Mouse (Mus musculus) left cerebral cortex, adult 2 months (tissue): ENCODE measurements around the gene Lag3. TPM values are rescaled to one million over a fixed set of nuclear protein-coding genes. Genes with fewer than 3 reads are reported as not detected.

Experiments
- DNase-seq, 2 experiments: peaks; one replicate each; pipeline ENCODE4 v3.0.0; 2021 to 2022; ENCODE audit warnings: low spot score in 2 of 2, mixed read lengths in 1 of 2; ENCODE audit errors: extremely low spot score in 1 of 2
- H3K27ac ChIP-seq: fragments of 200-600 bp; 2 replicates; pipeline ENCODE4 v1.8.1; 2022
- H3K4me3 ChIP-seq: fragments of 200-600 bp; 2 replicates; pipeline ENCODE4 v1.8.1; 2022
- CTCF ChIP-seq: fragments of 200-600 bp; IDR thresholded peaks from 2 replicates; pipeline ENCODE4 v1.8.1; 2022; ENCODE audit warnings: antibody characterized with exemption, mild to moderate bottlenecking, moderate library complexity
- intact Hi-C: fragments of 180-260 bp; cut with DNase I; formaldehyde crosslinking; loops from one replicate; pipeline ENCODE4 v1.15.1; 2025
- total RNA-seq, 2 experiments: library from RNA; stranded (reverse); gene quantifications; 2 replicates each; pipeline ENCODE4 v1.2.3; 2021

Gene Lag3
- total RNA-seq, 2 experiments from 2014 or later = 2.1 to 3.1 TPM

GRCm38 (mm10) chr6:124854647-124855046, 56.9 kb downstream of the Lag3 start:
- intact Hi-C loops = loop anchor here (5.0 kb wide), 1 partner anchor 228 kb away; no protein-coding TSS in a partner anchor
- TF ChIP-seq CTCF = no peak

More at GRCm38 (mm10) chr6:124854647-124855046, 56.9 kb downstream of the Lag3 start:
- DNase-seq = no peak
- Histone ChIP-seq H3K27ac (no peak overlapping the region), H3K4me3 (no peak overlapping the region)

Other genes starting within 250 kb of the Lag3 start
- 10 to 100 TPM; 20.5 to 21.5 TPM for gene Lpcat3, start 248.7 kb downstream of the Lag3 start, total RNA-seq
- gene Emg1, start 199.5 kb downstream of the Lag3 start, total RNA-seq = 10 to 100 TPM; 47.4 to 50.9 TPM
- 100 to 1,000 TPM; 115 to 120 TPM for gene Phb2, start 199.4 kb downstream of the Lag3 start, total RNA-seq
- gene Ptpn6, start 173.0 kb downstream of the Lag3 start, total RNA-seq = 1 to 10 TPM; 3.3 to 4.0 TPM
- 100 to 1,000 TPM; 298 to 309 TPM for gene Grcc10, start 170.3 kb downstream of the Lag3 start, total RNA-seq
- gene Gm45234, start 155.7 kb downstream of the Lag3 start, total RNA-seq = not detected
- 100 to 1,000 TPM; 170 to 181 TPM for gene Atn1, start 155.2 kb downstream of the Lag3 start, total RNA-seq
- gene Eno2, start 142.0 kb downstream of the Lag3 start, total RNA-seq = 1,000 to 10,000 TPM; 1,064 to 1,067 TPM
- 1 to 10 TPM; 1.6 to 1.9 TPM for gene Lrrc23, start 132.0 kb downstream of the Lag3 start, total RNA-seq
- gene Spsb2, start 103.0 kb downstream of the Lag3 start, total RNA-seq = 1 to 10 TPM; 4.4 to 5.4 TPM
- 100 to 1,000 TPM; 734 to 769 TPM for gene Tpi1, start 97.4 kb downstream of the Lag3 start, total RNA-seq
- gene Usp5, start 82.2 kb downstream of the Lag3 start, total RNA-seq = 100 to 1,000 TPM; 184 to 190 TPM
- gene Cdca3, start 82.2 kb downstream of the Lag3 start, total RNA-seq = under 1 TPM; 0.63 to 0.66 TPM
- gene Gnb3, start 71.4 kb downstream of the Lag3 start, total RNA-seq = not detected
- 10 to 100 TPM; 29.1 to 33.1 TPM for gene P3h3, start 54.0 kb downstream of the Lag3 start, total RNA-seq
- gene Gpr162, start 47.7 kb downstream of the Lag3 start, total RNA-seq = 100 to 1,000 TPM; 231 to 248 TPM
- 1 to 10 TPM; 2.0 to 4.6 TPM for gene Cd4, start 23.5 kb downstream of the Lag3 start, total RNA-seq
- gene Ptms, start 8.4 kb upstream of the Lag3 start, total RNA-seq = 100 to 1,000 TPM; 845 to 926 TPM
- 100 to 1,000 TPM; 617 to 624 TPM for gene Mlf2, start 19.7 kb upstream of the Lag3 start, total RNA-seq
- 100 to 1,000 TPM; 148 to 156 TPM for gene Cops7a, start 53.8 kb upstream of the Lag3 start, total RNA-seq
- gene Pianp, start 85.0 kb upstream of the Lag3 start, total RNA-seq = 100 to 1,000 TPM; 176 to 191 TPM
- gene Zfp384, start 97.4 kb upstream of the Lag3 start, total RNA-seq = 10 to 100 TPM; 48.2 to 50.6 TPM
- gene Ing4, start 128.1 kb upstream of the Lag3 start, total RNA-seq = 10 to 100 TPM; 49.5 to 56.6 TPM
- gene Acrbp, start 138.0 kb upstream of the Lag3 start, total RNA-seq = 10 to 100 TPM; 12.2 to 18.4 TPM
- gene Lpar5, start 156.2 kb upstream of the Lag3 start, total RNA-seq = under 1 TPM; 0.50 to 0.68 TPM
- 100 to 1,000 TPM; 166 to 171 TPM for gene Chd4, start 184.3 kb upstream of the Lag3 start, total RNA-seq
- 10 to 100 TPM; 28.1 to 32.1 TPM for gene Nop2, start 220.2 kb upstream of the Lag3 start, total RNA-seq
- gene Iffo1, start 233.5 kb upstream of the Lag3 start, total RNA-seq = 10 to 100 TPM; 64.6 to 67.1 TPM